Mouse (Mus musculus): ENCODE results near the gene Hp. TPM values are rescaled to one million over a fixed set of nuclear protein-coding genes. Genes with fewer than 3 reads are reported as not detected.

The Hp gene
- polyA plus RNA-seq (2014; fragmentation: Illumina TruSeq; extraction: RNeasy Lipid Tissue Mini Kit (QIAGEN cat#74804); ENCODE audit: low read depth, low replicate concordance): 124 TPM

DNA sequence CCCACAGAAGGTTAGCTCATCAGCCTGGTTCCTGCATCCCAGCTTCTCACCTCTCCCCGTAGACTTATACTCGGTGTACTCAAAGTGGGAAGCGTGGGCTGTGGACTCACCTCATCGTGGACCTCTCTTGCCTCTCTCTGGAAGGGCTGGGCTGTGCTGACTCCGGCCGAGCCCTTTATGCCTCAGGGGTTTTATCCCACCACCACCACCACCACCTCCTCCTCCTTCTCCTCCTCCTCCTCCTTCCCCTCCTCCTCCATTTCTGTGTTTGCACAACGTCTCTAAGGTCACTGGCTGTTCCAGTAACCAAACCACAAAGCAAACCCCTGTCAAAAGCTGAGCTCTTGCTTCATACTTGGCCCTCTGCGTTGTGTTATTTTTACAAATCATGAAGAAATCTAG is at the start of gene Hp:
Gene Hp, minus strand, starts transcription at position 273 of the 402 bp plus-strand sequence.

DNA sequence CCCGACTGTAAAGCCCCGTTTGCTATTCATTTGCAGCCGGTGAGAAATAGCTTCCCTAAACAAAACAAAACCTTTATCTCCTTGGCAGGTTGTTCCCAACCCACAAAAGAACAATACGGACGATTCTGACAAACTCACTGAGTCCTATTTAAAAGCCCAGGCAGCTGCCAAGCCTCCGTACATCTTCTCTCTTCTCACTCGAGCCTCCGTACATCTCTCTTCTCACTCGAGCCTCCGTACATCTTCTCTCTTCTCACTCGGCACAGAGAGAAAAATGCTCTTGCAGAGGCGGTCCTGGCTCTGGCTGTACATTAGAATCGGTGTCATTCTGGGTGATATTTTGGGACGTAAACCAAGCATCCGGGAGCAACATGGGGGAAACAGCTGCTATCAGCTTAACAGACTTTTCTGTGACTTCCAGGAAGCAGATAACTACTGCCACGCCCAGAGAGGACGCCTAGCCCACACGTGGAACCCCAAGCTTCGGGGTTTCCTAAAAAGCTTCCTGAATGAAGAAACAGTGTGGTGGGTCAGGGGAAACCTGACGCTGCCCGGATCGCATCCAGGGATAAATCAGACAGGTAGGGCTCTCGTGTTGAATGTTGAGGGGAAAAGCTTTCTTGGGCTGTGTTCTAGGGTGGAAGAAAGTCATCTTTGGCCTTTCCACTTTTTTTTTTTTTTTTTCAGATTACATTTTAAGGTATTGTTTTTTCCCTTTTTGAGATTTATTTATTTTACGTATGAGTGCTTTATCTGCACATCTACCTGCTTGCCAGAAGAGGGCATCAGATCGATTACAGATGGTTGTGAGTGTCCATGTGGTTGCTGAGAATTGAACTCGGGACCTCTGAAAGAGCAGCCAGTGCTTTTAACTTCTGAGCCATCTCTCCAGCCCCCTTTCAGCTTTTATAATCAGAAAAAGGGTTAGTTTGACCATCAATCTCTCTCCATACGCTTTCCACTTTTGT is 35.6 kb upstream of the Hp start, which contains the start of gene Pkd1l3:
Gene Pkd1l3, plus strand, starts transcription at position 275 of the 968 bp plus-strand sequence.

DNA sequence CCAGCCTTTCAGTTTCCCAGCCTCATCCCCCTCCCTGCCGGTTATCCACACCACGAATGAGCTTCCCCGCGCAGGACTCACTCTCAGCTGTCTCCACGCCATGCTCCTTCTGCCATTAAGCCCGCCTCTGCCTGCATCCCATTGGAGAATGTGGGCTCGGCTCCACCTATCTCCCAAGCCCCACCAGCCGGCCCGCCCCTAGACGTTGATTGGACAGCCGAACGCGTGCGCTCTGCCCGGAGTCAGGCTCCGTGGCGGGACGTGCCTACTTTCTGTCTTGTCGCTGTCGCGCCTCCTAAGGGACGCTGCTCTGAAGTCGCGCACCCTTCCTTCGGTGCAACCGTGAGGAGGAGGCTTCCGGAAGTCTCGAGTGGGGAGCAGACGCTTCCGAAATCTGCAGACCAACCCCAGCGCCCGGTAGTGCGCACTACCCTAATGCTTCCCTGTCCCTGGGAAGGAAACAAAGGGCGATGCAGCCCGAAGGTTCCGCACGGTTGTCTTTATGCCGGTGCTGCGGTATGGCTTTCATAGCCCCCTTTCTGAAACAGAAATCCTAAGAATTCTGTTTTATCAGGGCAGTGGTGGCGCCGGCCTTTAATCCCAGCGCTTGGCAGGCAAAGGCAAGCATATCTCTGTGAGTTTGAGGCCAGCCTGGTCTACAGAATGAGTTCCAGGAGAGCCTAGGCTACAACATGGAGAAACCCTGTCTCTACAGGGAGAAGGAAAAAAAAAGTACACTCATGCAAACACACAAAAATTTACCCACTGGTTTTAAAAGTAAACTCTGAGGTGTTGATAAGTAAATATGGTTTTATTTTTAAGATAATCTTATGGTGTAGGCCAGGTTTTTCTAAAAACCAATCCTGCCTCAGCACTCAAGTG is 29.5 kb upstream of the Hp start, which contains the start of gene Dhodh:
Gene Dhodh, minus strand, starts transcription at position 403 of the 882 bp plus-strand sequence.

DNA sequence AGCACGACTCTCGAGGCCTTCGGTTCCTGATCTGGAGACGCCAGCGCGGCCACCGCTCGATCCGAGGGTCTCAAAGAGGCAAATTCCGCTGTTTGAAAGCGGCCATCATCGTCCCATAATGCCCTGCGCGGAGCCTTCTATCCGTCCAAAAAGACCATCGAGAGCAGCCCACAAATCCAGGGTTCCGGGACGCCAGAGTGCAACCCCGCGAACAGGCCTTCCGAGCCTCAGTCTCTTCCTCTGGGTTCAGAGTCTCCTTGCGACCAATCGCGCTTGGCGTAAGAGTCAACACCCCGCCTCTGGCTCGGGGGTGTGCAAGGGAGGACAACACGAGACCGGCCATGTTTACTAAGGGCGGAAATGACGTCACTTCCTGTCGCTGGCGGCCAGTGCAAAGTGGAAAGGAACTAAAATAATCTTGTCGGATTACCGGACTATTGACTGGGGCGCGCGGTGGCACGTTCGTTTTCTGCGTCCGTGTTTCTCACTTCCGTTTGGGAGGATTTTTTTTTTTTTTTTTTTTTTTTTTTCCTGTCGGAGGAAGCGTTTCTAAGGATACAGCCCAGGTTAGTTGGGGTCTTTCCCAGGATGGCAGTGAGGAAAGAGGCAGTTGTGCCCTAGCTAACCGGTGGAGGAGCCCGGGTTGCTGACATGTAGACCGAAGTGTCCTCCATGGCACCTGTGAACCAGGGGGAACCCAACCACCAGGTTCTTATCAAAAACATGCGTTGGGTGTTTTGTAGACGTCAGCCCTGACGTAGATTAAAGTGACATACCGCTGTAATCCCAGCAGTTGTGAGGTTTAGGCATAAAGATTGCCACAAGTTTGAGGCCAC is 13.3 kb downstream of the Hp start, which contains the start of the genes Dhx38 and Txnl4b:
Gene Dhx38, minus strand, starts transcription at position 364 of the 836 bp plus-strand sequence.
Gene Txnl4b, plus strand, starts transcription at position 395 of the 836 bp plus-strand sequence.

Other genes starting within 250 kb of the Hp start
- not detected for gene Pmfbp1, start 85.1 kb downstream of the Hp start, polyA plus RNA-seq (2014; fragmentation: Illumina TruSeq; extraction: RNeasy Lipid Tissue Mini Kit (QIAGEN cat#74804); ENCODE audit: low read depth, low replicate concordance)
- 1.7 TPM for gene Dhx38, start 13.3 kb downstream of the Hp start, polyA plus RNA-seq (2014; fragmentation: Illumina TruSeq; extraction: RNeasy Lipid Tissue Mini Kit (QIAGEN cat#74804); ENCODE audit: low read depth, low replicate concordance)
- 14.2 TPM for gene Txnl4b, start 13.3 kb downstream of the Hp start, polyA plus RNA-seq (2014; fragmentation: Illumina TruSeq; extraction: RNeasy Lipid Tissue Mini Kit (QIAGEN cat#74804); ENCODE audit: low read depth, low replicate concordance)
- gene Dhodh, start 29.5 kb upstream of the Hp start, polyA plus RNA-seq (2014; fragmentation: Illumina TruSeq; extraction: RNeasy Lipid Tissue Mini Kit (QIAGEN cat#74804); ENCODE audit: low read depth, low replicate concordance): 1.7 TPM
- gene Pkd1l3, start 35.3 kb upstream of the Hp start, polyA plus RNA-seq (2014; fragmentation: Illumina TruSeq; extraction: RNeasy Lipid Tissue Mini Kit (QIAGEN cat#74804); ENCODE audit: low read depth, low replicate concordance): not detected
- 39.4 TPM for gene Ist1, start 114.1 kb upstream of the Hp start, polyA plus RNA-seq (2014; fragmentation: Illumina TruSeq; extraction: RNeasy Lipid Tissue Mini Kit (QIAGEN cat#74804); ENCODE audit: low read depth, low replicate concordance)
- 0.69 TPM for gene Zfp821, start 126.4 kb upstream of the Hp start, polyA plus RNA-seq (2014; fragmentation: Illumina TruSeq; extraction: RNeasy Lipid Tissue Mini Kit (QIAGEN cat#74804); ENCODE audit: low read depth, low replicate concordance)
- 6.2 TPM for gene Atxn1l, start 158.6 kb upstream of the Hp start, polyA plus RNA-seq (2014; fragmentation: Illumina TruSeq; extraction: RNeasy Lipid Tissue Mini Kit (QIAGEN cat#74804); ENCODE audit: low read depth, low replicate concordance)
- gene Ap1g1, start 199.4 kb upstream of the Hp start, polyA plus RNA-seq (2014; fragmentation: Illumina TruSeq; extraction: RNeasy Lipid Tissue Mini Kit (QIAGEN cat#74804); ENCODE audit: low read depth, low replicate concordance): 114 TPM